Mouse (Mus musculus) heart, adult 11 months (tissue): ENCODE data around the gene Tmprss6.

ENCODE experiments used
- DNase-seq: peaks from one replicate; pipeline ENCODE4 v3.0.0; 2022

Gene Tmprss6

GRCm38 (mm10) chr15:78468379-78468937, at the start of gene Tmprss6:
Tmprss6 (minus strand) TSS chr15:78468634.
- DNase-seq = no peak

GRCm38 (mm10) chr15:78518221-78518620, 49.8 kb upstream of the Tmprss6 start:
- DNase-seq = peak; percentile 92

GRCm38 (mm10) chr15:78515759-78516158, 47.3 kb upstream of the Tmprss6 start:
- DNase-seq = peak; percentile 93

- peak; percentile 96 for DNase-seq
Measured at GRCm38 (mm10) chr15:78514393-78515146, 46.1 kb upstream of the Tmprss6 start.

GRCm38 (mm10) chr15:78513019-78513418, 44.6 kb upstream of the Tmprss6 start:
- no peak for DNase-seq

- no peak for DNase-seq
Measured at GRCm38 (mm10) chr15:78511951-78512350, 43.5 kb upstream of the Tmprss6 start.

GRCm38 (mm10) chr15:78510736-78511135, 42.3 kb upstream of the Tmprss6 start:
- DNase-seq = no peak

GRCm38 (mm10) chr15:78510121-78510576, 41.7 kb upstream of the Tmprss6 start:
- DNase-seq = no peak

GRCm38 (mm10) chr15:78509297-78509899, 41.0 kb upstream of the Tmprss6 start:
- DNase-seq = no peak

GRCm38 (mm10) chr15:78508443-78508842, 40.0 kb upstream of the Tmprss6 start:
- DNase-seq = no peak

GRCm38 (mm10) chr15:78505541-78505940, 37.1 kb upstream of the Tmprss6 start:
- DNase-seq = no peak

GRCm38 (mm10) chr15:78504816-78505215, 36.4 kb upstream of the Tmprss6 start:
- DNase-seq = no peak

- no peak for DNase-seq
Measured at GRCm38 (mm10) chr15:78504013-78504412, 35.6 kb upstream of the Tmprss6 start.

GRCm38 (mm10) chr15:78502437-78503132, 34.2 kb upstream of the Tmprss6 start:
- no peak for DNase-seq

- DNase-seq = no peak
Measured at GRCm38 (mm10) chr15:78494968-78495406, 26.6 kb upstream of the Tmprss6 start, which contains the start of gene Il2rb. Il2rb (minus strand) TSS chr15:78495271.

GRCm38 (mm10) chr15:78493401-78494010, 25.1 kb upstream of the Tmprss6 start:
- DNase-seq = no peak

GRCm38 (mm10) chr15:78491301-78491700, 22.9 kb upstream of the Tmprss6 start:
- DNase-seq = no peak

GRCm38 (mm10) chr15:78489906-78490305, 21.5 kb upstream of the Tmprss6 start:
- no peak for DNase-seq

GRCm38 (mm10) chr15:78489248-78489647, 20.8 kb upstream of the Tmprss6 start:
- DNase-seq = no peak

GRCm38 (mm10) chr15:78487066-78487465, 18.6 kb upstream of the Tmprss6 start:
- DNase-seq = no peak

GRCm38 (mm10) chr15:78486564-78486963, 18.1 kb upstream of the Tmprss6 start:
- DNase-seq = no peak

GRCm38 (mm10) chr15:78483311-78483710, 14.9 kb upstream of the Tmprss6 start:
- no peak for DNase-seq

GRCm38 (mm10) chr15:78482518-78482917, 14.1 kb upstream of the Tmprss6 start:
- no peak for DNase-seq
